Mouse (Mus musculus) adrenal gland, postnatal 14 days (tissue): ENCODE measurements around the gene Pappa2. TPM values are rescaled to one million over a fixed set of nuclear protein-coding genes. Genes with fewer than 3 reads are reported as not detected.

ENCODE experiments used
- DNase-seq: peaks from one replicate; pipeline ENCODE4 v3.0.0; 2021; ENCODE audit warnings: mixed read lengths
- total RNA-seq: library from RNA; stranded (reverse); gene quantifications from 2 replicates; pipeline ENCODE4 v1.2.3, GENCODE M21; 2021

Pappa2 gene
- total RNA-seq, 1 experiment from 2014 or later: 0.59 TPM

GRCm38 (mm10) chr1:158764211-158764610 is 216.1 kb downstream of the Pappa2 start:
- DNase-seq: no peak

GRCm38 (mm10) chr1:158748356-158749096 is 231.8 kb downstream of the Pappa2 start:
- no peak for DNase-seq

GRCm38 (mm10) chr1:158741449-158741848 is 238.8 kb downstream of the Pappa2 start:
- no peak for DNase-seq

DNA sequence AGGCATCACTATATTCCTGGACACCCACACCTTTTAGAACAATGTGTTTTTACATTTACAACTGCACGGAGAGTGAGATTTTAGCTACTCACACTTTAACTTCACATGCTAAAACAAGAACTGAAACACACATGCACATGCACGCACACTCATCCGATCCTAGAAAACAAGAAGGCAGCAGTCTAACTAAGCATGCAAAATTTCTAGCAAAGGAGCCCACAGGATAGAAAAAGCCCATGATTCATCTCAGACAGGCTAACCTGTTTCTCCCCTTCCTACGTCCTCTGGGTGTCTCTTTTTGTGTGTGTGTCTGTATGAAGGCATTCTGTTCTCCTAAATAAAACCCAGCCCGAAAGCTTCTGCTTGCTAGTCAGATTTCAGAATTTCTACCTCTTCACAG is 239.3 kb downstream of the Pappa2 start:
- DNase-seq: no peak

GRCm38 (mm10) chr1:158740161-158740766 is 240.0 kb downstream of the Pappa2 start:
- peak; percentile 21 for DNase-seq

GRCm38 (mm10) chr1:158739132-158739919 is 241.0 kb downstream of the Pappa2 start:
- DNase-seq: peak; percentile 28

GRCm38 (mm10) chr1:158732868-158733496 is 247.3 kb downstream of the Pappa2 start:
- no peak for DNase-seq

DNA sequence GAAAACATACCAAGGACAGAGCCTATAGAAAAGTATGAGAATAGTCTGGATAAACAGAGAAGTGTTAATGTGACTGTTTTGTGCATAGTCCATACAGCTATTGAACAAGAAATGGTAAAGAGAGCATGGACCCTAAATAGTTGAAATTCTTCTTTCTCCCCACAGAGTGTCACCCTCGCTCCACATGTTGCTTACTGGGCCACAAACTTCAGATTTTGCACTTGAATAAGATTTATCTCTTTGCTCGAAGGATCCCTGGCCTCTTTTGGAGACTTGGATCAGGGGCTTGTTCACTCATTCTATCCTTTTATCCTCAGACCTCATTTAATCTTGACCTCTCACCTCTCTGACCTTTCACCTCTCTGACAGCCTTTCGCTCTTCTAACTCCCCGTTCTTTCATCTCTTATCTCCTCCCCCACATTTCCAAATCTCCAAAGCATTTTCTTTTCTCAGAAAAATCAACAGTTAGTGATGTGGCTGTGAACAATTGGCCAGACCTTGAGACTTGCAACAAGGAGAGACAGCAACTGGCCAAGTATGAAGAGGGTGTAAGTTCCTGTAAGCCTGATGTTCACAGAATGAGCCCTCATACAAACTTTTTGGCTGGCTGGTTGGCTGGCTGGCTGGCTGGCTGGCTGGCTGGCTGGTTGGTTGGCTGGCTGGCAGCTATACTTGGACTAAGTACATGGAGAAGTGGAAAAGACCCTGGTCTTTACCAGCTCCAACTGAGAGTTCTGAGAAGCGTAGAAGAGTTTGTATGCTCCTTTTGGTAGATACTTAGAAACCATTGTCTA is 266.8 kb downstream of the Pappa2 start:
- DNase-seq: peak; percentile 37

GRCm38 (mm10) chr1:158701336-158701735 is 279.0 kb downstream of the Pappa2 start:
- no peak for DNase-seq

DNA sequence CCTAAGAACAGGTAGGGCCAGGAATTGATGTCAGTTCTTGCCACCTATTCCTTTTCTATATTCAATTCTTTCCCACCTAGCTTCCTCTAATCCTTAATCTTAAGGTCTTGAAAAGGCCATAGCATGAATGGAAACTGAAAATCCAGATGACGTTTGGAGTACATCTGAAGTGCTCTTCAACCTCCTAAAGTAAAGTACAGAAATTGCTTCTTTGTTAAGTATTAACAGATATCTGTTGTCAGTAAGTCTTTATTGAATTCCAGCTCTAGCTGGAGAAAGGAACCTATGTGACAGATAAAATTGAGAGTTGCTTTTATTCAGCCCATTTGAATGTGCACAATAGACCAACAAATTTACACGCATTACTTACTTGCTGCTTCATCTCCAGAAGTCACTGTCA is 280.1 kb downstream of the Pappa2 start:
- DNase-seq: no peak

GRCm38 (mm10) chr1:158699276-158699675 is 281.0 kb downstream of the Pappa2 start:
- DNase-seq: no peak

GRCm38 (mm10) chr1:158697859-158698569 is 282.3 kb downstream of the Pappa2 start:
- no peak for DNase-seq

DNA sequence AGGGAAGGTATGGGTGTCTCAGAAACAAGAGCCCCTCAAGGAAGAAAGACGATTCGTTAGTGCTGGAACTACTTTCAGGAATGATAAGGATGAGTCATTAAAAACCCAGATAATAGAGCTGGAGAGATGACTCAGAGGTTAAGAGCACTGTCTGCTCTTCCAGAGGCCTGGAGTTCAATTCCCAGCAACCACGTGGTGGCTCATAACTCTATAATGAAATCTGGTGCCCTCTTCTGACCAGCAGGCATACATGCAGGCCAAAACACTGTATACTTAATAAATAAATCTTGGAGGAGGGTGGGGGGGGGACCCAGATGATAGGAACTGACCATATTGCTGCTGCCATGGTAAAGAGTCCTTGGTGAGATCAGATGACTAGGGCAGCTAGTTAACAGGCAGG is 282.9 kb downstream of the Pappa2 start:
- no peak for DNase-seq

- no peak for DNase-seq
These were observed 292.6 kb downstream of the Pappa2 start for GRCm38 (mm10) chr1:158687726-158688125.

DNA sequence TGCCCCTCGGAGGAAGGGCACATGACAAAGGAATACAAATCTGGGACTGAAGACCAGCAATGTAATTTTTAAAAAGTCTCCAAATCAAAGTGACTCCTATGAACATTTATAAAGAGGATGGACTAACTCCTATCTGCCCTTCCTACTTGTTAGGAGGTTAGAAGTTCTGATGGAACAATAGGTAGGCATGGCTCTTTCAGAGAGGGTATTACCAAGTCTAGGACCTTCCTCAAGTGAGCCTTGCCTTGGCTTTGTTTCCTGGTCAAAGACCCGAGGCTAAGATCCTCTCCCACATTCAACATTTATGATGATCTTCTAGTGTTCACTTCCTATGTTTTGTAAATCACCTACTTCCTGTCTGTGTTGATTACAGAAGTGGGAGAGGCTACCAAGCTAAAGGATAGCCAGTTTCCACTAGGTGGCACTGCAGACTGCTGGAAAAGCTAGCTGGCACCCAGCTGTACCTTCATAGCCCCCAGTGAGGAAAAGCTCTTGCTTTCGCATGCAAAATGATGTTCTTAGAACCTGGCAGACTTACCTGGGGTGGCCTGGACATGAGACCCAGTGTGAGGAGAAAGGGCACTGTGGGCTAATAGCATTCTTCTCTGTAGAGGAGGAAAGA is 310.2 kb downstream of the Pappa2 start:
- peak; percentile 77 for DNase-seq

DNA sequence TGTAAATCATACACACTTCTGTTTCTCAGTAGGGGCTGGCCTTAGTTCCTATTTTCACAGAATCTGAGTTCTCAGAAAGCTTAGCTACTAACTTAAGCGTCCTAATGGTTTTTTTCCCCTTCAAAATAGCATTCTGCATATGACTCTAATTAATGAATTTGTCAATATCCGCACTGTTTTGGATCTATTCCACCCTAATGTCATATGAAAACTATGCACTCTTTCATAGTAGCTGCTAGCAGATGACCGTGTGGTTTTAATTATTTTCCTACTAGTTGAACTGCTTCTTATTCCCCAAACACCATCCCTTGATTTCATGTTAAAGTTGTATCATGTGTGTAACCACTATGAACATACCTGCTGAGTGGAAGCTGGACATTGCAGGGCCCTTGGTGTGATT is 314.3 kb downstream of the Pappa2 start:
- no peak for DNase-seq
